Mouse (Mus musculus) gastrocnemius, postnatal 10 days (tissue): ENCODE data around the gene Ntm. TPM values are rescaled to one million over a fixed set of nuclear protein-coding genes. Genes with fewer than 3 reads are reported as not detected.
A peak's percentile ranks its signal among the peaks of the same experiment; 100 is the strongest.

Experiments used
- DNase-seq: peaks from one replicate; pipeline ENCODE4 v3.0.0; 2021; ENCODE audit warnings: mixed read lengths
- total RNA-seq, 2 experiments: library from RNA; stranded (reverse); gene quantifications; 2 replicates each; pipeline ENCODE4 v1.2.3; 2021

Gene Ntm
- total RNA-seq, 2 experiments from 2014 or later = 4.7 to 5.4 TPM

GRCm38 (mm10) chr9:29585746-29586380 lies 377.1 kb downstream of the Ntm start:
- peak; percentile 53 for DNase-seq

GRCm38 (mm10) chr9:29578226-29578625 lies 384.7 kb downstream of the Ntm start:
- no peak for DNase-seq

- DNase-seq = no peak
Observed at GRCm38 (mm10) chr9:29576051-29576533, 386.8 kb downstream of the Ntm start.

GRCm38 (mm10) chr9:29574548-29574947 lies 388.4 kb downstream of the Ntm start:
- DNase-seq = no peak

GRCm38 (mm10) chr9:29568571-29568970 lies 394.4 kb downstream of the Ntm start:
- DNase-seq = no peak

GRCm38 (mm10) chr9:29562419-29563071 lies 400.4 kb downstream of the Ntm start:
- no peak for DNase-seq

- DNase-seq = no peak
Observed at GRCm38 (mm10) chr9:29558915-29559314, 404.0 kb downstream of the Ntm start.

GRCm38 (mm10) chr9:29550582-29550981 lies 412.4 kb downstream of the Ntm start:
- no peak for DNase-seq

GRCm38 (mm10) chr9:29550107-29550506 lies 412.8 kb downstream of the Ntm start:
- no peak for DNase-seq

GRCm38 (mm10) chr9:29536415-29536814 lies 426.5 kb downstream of the Ntm start:
- no peak for DNase-seq

GRCm38 (mm10) chr9:29534773-29535172 lies 428.2 kb downstream of the Ntm start:
- DNase-seq = no peak

GRCm38 (mm10) chr9:29534304-29534703 lies 428.6 kb downstream of the Ntm start:
- DNase-seq = no peak

- DNase-seq = no peak
Observed at GRCm38 (mm10) chr9:29533556-29533955, 429.4 kb downstream of the Ntm start.

GRCm38 (mm10) chr9:29531147-29531917 lies 431.6 kb downstream of the Ntm start:
- DNase-seq = no peak

GRCm38 (mm10) chr9:29524109-29524508 lies 438.8 kb downstream of the Ntm start:
- no peak for DNase-seq

GRCm38 (mm10) chr9:29523221-29523620 lies 439.7 kb downstream of the Ntm start:
- DNase-seq = no peak

- DNase-seq = no peak
Observed at GRCm38 (mm10) chr9:29519181-29519580, 443.8 kb downstream of the Ntm start.

- no peak for DNase-seq
Observed at GRCm38 (mm10) chr9:29516688-29517087, 446.3 kb downstream of the Ntm start.

- no peak for DNase-seq
Observed at GRCm38 (mm10) chr9:29514588-29515356, 448.2 kb downstream of the Ntm start.

GRCm38 (mm10) chr9:29496002-29496401 lies 466.9 kb downstream of the Ntm start:
- DNase-seq = no peak

GRCm38 (mm10) chr9:29482272-29482671 lies 480.7 kb downstream of the Ntm start:
- no peak for DNase-seq

GRCm38 (mm10) chr9:29479051-29479450 lies 483.9 kb downstream of the Ntm start:
- no peak for DNase-seq
